Mouse (Mus musculus) olfactory bulb, adult 2 months (tissue): ENCODE data around the gene Srp68.

Experiments used
- CTCF ChIP-seq: fragments of 200-500 bp; IDR thresholded peaks from 2 replicates; pipeline ENCODE4 v1.5.1; 2012; ENCODE audit warnings: low read depth, mild to moderate bottlenecking, low read length, moderate library complexity; ENCODE audit not compliant: insufficient read depth
- POLR2A ChIP-seq: fragments of 200-500 bp; IDR thresholded peaks from 2 replicates; pipeline ENCODE4 v1.6.1; 2012; ENCODE audit warnings: mild to moderate bottlenecking, low read depth, low read length, moderate library complexity; ENCODE audit not compliant: insufficient read depth

GRCm38 (mm10) chr11:116221931-116222739, 51.9 kb downstream of the Srp68 start:
- TF ChIP-seq CTCF (no peak), POLR2A (no peak)
